Comparison of ENCODE assay signal across 9 mouse cellular contexts in the genomic region with DNA sequence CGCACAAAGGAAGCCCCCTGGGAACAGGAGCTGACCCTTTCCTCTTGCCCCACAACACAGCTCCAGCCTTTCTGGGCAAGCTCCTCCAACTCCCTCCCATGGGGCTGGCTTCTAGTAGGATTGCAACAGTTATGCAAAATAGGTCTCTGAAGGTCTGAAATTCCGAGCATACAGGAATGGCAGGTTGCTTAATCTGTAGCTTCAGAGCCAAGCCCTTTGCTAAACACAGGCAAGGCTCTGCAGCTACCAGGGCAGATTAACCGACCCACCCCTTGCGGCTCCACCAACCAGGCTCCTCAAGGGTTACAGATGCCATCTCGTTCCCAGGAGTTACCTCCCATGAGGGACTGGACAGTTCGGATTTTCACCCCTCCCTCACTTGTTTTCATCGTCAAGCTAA.
A peak's percentile ranks its signal among the peaks of the same experiment; 100 is the strongest.
DNase-seq lines count a peak whose midpoint lies in the region; ATAC-seq and TF ChIP-seq lines count a peak whose summit lies in the region.
"Had no signal": no experiment of that assay in that cellular context is flagged by ENCODE, and none has a peak within 500 bp of the region (broad histone marks: within the 10 kb centered on the region; RNA-seq: fewer than 3 reads in every experiment).

No protein-coding gene starts in this region.

- DNase-seq in ovary, adult 18-20 months (ENCODE audit: low spot score), result peak; percentile 32
- no peak for DNase-seq in ovary, postnatal 10 days (ENCODE audit: low spot score)
- peak; percentile 52 for DNase-seq in liver, postnatal 0 days
- no peak for DNase-seq in frontal cortex, adult 2 months (ENCODE audit: extremely low spot score in 1 of 2, low spot score in 1 of 2)
- DNase-seq in layer of hippocampus, postnatal 14 days (ENCODE audit: low spot score in 2 of 2), result no peak

- no peak overlapping the region for H3K4me2 ChIP-seq in forebrain, embryonic 16.5 days (ENCODE audit: low read length)
- H3K4me2 ChIP-seq in hindbrain, embryonic 13.5 days, result no peak overlapping the region
- H3K4me2 ChIP-seq in liver, postnatal 0 days (ENCODE audit: low read depth, low read length), result peak overlapping the region; percentile 38
- no peak overlapping the region for H3K4me2 ChIP-seq in stomach, embryonic 15.5 days

- TF ChIP-seq CTCF in liver, postnatal 0 days (IDR thresholded peaks at IDR 0.05; ENCODE audit: low read depth), result no peak

- no peaks in the 10 kb centered on the region for H3K9me3 ChIP-seq in forebrain, embryonic 16.5 days (ENCODE audit: control insufficient read depth, low read length)
- H3K9me3 ChIP-seq in hindbrain, embryonic 13.5 days, result no peaks in the 10 kb centered on the region
- no peaks in the 10 kb centered on the region for H3K9me3 ChIP-seq in liver, postnatal 0 days (ENCODE audit: low read length)
- no peaks in the 10 kb centered on the region for H3K9me3 ChIP-seq in stomach, embryonic 15.5 days

- H3K4me1 ChIP-seq in forebrain, embryonic 16.5 days (replicated peaks; ENCODE audit: control insufficient read depth, insufficient read depth, low read length), result peaks cover 6% of the 10 kb centered on the region; the same call in 1 of the 2 replicates
- peaks cover 21% of the 10 kb centered on the region for H3K4me1 ChIP-seq in hindbrain, embryonic 13.5 days (replicated peaks)
- H3K4me1 ChIP-seq in liver, postnatal 0 days (ENCODE audit: insufficient read depth), result peaks cover 7% of the 10 kb centered on the region
- peaks cover 16% of the 10 kb centered on the region for H3K4me1 ChIP-seq in stomach, embryonic 15.5 days
- H3K4me1 ChIP-seq: megakaryocyte, embryonic 14.5 days had no signal

- WGBS in forebrain, embryonic 16.5 days, result 14% methylated on average over 7 of the region's 7 CpGs
- WGBS in hindbrain, embryonic 13.5 days, result 11% methylated on average over 7 of the region's 7 CpGs
- 32% methylated on average over 7 of the region's 7 CpGs for WGBS in liver, postnatal 0 days (ENCODE audit: insufficient replicate concordance)
- WGBS in stomach, embryonic 15.5 days, result 29% methylated on average over 7 of the region's 7 CpGs

- H3K36me3 ChIP-seq in forebrain, embryonic 16.5 days (ENCODE audit: control insufficient read depth, insufficient read depth), result no peaks in the 10 kb centered on the region
- H3K36me3 ChIP-seq in hindbrain, embryonic 13.5 days, result no peaks in the 10 kb centered on the region
- H3K36me3 ChIP-seq in liver, postnatal 0 days (replicated peaks; ENCODE audit: insufficient read depth, low read length), result no peaks in the 10 kb centered on the region
- H3K36me3 ChIP-seq in stomach, embryonic 15.5 days, result no peaks in the 10 kb centered on the region

- H3K27me3 ChIP-seq in forebrain, embryonic 16.5 days (replicated peaks; ENCODE audit: control insufficient read depth, insufficient read depth, low read length), result no peaks in the 10 kb centered on the region
- H3K27me3 ChIP-seq in hindbrain, embryonic 13.5 days, result no peaks in the 10 kb centered on the region
- no peaks in the 10 kb centered on the region for H3K27me3 ChIP-seq in liver, postnatal 0 days (ENCODE audit: insufficient read depth, low read length)
- no peaks in the 10 kb centered on the region for H3K27me3 ChIP-seq in stomach, embryonic 15.5 days (replicated peaks)

- H3K9ac ChIP-seq in forebrain, embryonic 16.5 days (replicated peaks; ENCODE audit: low read depth, low read length), result no peak overlapping the region
- peak overlapping the region; percentile 19 for H3K9ac ChIP-seq in hindbrain, embryonic 13.5 days
- no peak overlapping the region for H3K9ac ChIP-seq in liver, postnatal 0 days (replicated peaks)
- H3K9ac ChIP-seq in stomach, embryonic 15.5 days, result no peak overlapping the region

- TF ChIP-seq EP300 in liver, postnatal 0 days (IDR thresholded peaks at IDR 0.05; ENCODE audit: low read depth), result no peak

- H3K4me3 ChIP-seq in forebrain, embryonic 16.5 days (replicated peaks; ENCODE audit: low read length), result no peak overlapping the region
- no peak overlapping the region for H3K4me3 ChIP-seq in hindbrain, embryonic 13.5 days
- H3K4me3 ChIP-seq in liver, postnatal 0 days (ENCODE audit: low read depth, low read length), result no peak overlapping the region
- no peak overlapping the region for H3K4me3 ChIP-seq in stomach, embryonic 15.5 days (replicated peaks)
- H3K4me3 ChIP-seq: megakaryocyte, embryonic 14.5 days had no signal

- peak; percentile 61 for ATAC-seq in forebrain, embryonic 16.5 days
- ATAC-seq in hindbrain, embryonic 13.5 days (ENCODE audit: low FRiP score), result peak; percentile 71
- ATAC-seq in liver, postnatal 0 days, result peak; percentile 95
- peak; percentile 69; the same call in 1 of the 2 replicates for ATAC-seq in stomach, embryonic 15.5 days (ENCODE audit: insufficient read depth, low FRiP score, low read depth)

- no peak overlapping the region for H3K27ac ChIP-seq in forebrain, embryonic 16.5 days (ENCODE audit: low read length)
- no peak overlapping the region; the same call in 1 of the 2 replicates for H3K27ac ChIP-seq in hindbrain, embryonic 13.5 days
- peak overlapping the region; percentile 44; the same call in 1 of the 2 replicates for H3K27ac ChIP-seq in liver, postnatal 0 days (ENCODE audit: low read depth)
- peak overlapping the region; percentile 69 for H3K27ac ChIP-seq in stomach, embryonic 15.5 days

Comparison
In these comparisons a context has a peak if more than half of its experiments do, and no peak if none do; other contexts are left out.
1. DNase-seq: peak in ovary, adult 18-20 months (single experiment) and liver, postnatal 0 days (single experiment); none in ovary, postnatal 10 days (single experiment), frontal cortex, adult 2 months (0 of 2) and layer of hippocampus, postnatal 14 days (0 of 2).
2. H3K27ac ChIP-seq: peak in liver, postnatal 0 days (single experiment) and stomach, embryonic 15.5 days (single experiment); none in forebrain, embryonic 16.5 days (single experiment) and hindbrain, embryonic 13.5 days (single experiment).
3. Peak in every context shown above with its lines, with median percentiles within 50 percentile points of each other: ATAC-seq.